Mouse (Mus musculus) thymus, postnatal 4 days (tissue): ENCODE data around the gene Kri1.
"Not testable (repeated sequence)": the region's sequence is repeated elsewhere in the genome, so short reads cannot be mapped to it uniquely, and the experiment has no call there.

Experiments
- DNase-seq: peaks from one replicate; pipeline ENCODE4 v3.0.0; 2021

Kri1 gene

DNA sequence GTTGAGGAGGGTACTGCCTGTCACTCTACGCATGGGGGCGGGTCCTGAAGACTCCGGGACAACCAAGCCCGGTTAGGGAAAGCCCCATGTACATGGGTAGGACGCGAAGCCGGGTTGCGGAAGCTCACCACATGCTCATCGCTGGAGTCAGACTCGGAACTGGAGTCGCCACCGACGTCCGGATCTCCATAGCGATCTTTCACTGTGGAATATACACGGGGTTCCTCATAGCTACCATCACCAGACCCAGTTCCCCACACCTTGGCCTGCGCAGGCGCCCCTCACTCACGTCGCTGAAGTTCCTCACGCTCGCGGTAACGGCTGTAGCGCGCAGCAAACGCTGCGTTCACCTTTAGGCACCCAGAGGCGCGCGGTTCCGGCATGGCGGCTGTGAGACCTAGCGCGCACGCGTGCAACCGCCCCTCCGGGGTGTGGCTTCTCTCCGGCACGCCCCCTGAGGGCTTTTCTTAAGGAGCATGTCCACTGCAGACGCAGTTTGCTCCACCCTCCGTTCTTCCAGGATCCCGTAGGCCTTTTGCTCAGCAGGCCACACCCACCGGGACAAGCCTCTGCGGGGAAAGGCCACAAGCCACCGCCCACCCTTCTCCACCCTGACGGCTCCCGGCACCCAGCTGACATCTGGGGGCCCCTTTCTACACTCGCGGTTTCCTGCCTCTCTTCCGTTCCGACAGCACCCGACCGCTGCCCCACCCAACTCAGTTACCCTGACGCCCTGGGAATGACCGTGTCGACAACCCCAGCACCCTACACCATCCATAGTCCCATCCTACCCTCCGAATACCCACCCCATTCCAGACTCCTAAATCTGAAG is at the start of gene Kri1:
Gene Kri1, minus strand, starts transcription at position 399 of the 832 bp plus-strand sequence.
- DNase-seq: peak; percentile 98

DNA sequence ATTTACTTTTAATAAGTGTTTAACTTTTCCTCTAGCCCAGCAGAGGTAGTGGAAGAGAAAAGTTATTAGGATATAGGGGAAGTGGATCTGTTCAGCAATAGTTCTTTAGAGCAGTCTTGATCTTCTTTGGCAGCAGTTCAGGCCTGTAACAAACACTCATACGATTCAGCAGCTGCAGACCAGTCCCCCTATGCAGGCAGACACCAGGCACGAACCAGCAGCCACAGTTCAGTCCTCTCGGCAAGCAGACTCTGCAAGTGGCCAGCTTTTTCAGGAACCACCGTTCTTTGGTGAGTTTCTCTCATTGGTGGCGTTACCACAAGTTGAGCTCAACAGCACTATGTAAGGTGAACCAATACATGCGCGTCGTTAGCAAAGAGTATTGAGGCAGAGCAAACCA is 48.7 kb upstream of the Kri1 start:
- no peak for DNase-seq

DNA sequence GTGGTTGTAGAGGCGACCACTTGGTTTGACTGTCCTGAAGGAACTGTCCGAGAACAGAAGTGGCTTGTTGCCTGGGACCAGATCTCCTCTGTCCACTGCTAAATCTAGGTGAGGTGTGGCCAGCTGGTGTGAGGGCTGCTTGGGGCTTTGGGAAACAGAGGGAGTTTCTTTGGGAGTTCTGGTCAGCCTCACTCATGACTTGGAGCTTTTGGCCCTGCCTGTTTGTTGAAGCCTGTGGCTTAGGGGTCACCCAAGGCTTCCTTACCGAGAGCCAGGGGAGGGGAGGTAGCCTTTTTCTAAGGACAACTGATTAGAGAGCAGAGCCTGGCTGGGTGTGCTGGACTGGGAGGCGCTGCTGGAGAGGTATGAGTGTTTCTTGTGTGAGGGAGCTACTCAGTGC is 47.6 kb upstream of the Kri1 start:
- DNase-seq: no peak

DNA sequence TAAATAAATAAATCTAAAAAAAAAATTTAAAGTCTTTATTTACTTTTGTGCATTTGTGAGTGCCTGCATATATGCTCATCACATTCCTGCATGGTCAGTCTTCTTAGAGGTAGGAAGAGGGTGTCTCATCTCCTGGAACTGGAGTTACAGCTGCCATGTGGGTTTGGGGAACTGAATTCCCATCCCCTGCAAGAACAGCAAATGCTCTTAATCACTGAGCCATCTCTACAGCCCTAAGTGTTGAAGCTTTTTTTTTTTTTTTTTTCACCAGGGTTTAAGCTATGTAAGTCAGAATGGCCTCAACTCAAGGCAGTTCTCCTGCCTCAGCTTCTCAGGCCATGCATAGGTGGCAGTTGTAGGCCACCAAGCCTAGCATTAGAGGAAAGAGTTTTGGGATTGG is 47.0 kb upstream of the Kri1 start:
- no peak for DNase-seq

DNA sequence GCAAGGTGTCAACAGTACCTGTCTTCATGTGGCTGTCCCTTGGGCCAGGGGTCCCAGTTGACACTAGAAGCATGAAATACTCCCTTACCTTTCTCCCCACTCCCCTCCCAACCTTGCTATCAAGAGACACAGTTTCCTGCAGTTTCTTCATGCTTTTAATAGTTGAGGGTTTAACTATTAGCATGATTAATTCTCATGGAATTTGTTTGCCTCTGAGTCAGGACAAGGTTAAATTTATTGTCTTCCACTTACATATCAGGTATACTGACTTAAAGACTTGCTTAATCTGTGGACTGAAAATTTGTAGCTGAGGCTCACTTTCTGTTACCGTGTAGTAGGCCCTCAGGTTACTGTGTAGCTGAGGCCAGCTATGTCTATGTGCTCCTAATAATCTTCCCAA is 45.8 kb upstream of the Kri1 start:
- DNase-seq: no peak

DNA sequence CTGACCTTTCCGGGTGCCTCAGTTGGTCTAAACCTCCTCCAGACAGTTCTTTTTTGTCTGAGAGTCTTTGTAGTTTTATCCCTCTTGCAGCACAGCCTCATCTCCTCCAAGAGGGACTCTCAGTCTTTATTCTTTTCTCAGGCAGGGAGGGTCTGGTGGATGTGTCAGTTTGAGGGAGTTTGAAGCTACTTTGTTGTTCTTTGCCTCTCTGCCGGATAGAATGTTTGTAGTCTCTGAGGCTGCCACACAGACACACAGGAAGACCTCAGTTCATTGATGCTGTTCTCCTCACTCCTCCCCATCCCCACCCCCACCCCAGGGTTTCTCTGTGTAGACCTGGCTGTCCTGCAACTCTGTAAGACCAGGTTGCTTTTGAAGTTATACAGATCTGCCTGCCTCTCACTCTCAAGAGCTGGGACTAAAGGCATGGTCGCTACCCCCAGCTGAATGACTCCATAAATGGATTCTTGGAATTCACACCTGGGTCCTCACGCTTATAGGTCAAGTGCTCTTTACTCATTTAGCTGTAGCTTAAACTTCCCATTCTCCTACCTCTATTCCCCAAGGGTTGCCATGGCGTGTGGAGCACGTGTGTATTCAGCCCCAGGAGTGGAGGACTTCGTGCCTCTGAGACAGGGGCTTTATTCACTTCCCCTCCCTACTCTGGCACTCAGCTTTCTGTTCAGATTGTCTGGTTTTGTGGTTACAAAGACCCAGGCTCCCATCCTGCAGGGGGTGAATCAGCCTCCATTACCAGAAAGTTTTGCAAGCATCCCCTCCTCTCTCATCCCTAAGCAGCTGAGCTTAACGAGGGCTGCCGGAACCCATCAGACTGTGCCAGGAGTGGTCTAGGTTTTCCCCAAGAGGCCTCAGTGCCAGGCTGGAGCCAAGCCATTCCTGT is 44.6 kb upstream of the Kri1 start:
- DNase-seq: peak; percentile 55

DNA sequence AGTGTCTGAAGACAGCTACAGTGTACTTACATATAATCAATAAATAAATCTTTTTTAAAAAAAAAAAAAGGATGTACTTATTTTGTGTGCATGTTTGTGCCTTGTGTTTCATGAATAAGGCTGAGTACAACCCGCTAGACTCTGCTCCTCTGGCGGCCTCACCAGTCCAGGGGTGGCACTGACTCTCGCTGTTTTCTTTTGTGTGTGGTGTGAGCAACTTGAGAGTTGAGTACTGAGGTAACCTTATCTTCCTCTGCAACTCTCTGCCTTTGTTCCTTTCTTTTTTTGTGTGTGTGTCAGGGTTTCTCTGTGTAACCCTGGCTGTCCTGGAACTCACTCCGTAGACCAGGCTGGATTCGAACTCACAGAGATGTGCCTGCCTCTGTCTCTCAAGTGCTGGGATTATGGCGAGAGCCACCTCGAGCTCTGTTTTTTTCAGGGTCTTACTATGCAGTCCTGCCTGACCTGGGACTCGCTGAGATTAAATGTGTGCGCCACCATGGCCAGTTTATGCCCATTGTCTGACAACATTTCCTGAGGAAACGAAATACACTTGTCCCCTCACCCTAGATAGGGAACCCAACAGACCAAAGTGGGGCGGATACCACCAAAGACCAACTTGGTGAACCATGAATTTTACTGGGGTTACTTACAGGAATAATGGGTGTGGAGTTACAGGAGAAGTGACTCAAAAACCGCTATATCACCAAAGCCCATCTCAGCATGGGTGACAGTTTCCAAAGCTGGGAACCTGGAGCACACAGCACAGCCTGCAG is 43.8 kb upstream of the Kri1 start:
- peak; percentile 39 for DNase-seq

DNA sequence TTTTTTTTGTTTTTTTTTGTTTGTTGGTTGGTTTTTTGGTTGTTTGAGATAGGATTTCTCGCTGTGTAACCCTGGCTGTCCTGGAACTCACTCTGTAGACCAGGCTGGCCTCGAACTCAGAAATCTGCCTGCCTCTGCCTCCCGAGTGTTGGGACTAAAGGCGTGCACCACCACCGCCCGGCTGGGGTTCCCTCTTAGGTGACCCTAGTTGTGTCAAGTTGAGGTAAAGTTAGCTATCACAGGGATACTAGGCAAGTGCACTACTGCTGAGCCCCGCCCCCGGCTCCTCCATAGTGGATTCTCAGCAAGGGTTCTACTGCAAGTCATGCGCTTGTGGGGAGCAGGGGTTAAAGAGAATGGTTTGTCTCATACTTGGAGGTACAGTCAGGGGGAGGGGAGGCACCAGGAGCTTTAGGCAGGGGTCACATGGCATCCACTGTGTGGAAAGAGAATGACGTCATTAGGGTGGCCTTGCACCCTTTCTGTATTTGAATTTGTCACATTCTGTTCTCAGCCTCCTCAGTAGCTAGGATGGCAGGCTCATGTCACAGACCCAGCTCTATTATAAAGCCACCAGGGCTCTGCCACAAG is 42.0 kb upstream of the Kri1 start:
- peak; percentile 58 for DNase-seq

DNA sequence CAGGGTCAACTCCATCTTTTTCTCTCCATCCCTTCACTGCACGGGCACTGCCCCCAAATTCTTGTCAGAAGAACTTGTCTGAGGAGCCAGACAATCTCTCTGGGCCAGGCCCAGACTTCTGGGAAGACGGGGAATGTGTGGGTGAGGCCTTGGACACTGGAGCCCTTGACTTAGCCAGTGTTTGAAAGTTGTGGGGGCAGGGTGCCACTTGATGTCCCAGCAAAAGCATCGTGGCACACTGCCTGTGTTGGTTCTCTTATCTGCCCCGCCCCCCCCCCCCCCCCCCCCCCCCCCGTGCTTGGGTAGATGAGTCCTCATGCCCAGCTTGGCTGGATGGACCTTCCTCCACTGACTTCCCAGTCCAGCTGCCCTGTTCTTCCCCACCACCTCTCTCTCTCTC is 41.3 kb upstream of the Kri1 start:
- DNase-seq: no peak

DNA sequence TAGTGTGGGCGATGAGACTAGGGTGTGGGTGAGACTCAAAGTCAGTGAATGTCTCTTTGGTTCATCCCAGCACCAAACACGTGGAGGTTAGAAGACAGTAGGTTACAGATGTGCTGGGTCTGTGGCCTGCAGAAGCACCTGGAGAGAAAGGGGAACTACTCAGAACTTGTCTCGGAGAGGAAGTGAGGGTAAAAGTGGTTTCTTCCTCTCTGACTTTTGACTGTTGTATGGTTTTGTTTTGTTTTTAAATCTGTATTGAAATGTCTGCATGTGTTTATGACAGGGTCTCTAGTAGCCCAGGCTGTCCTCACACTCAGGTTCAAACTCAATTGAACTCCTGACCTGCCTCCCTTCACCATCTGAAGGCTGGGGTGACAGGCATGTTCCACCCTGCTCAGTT is 40.3 kb upstream of the Kri1 start:
- DNase-seq: peak; percentile 61

DNA sequence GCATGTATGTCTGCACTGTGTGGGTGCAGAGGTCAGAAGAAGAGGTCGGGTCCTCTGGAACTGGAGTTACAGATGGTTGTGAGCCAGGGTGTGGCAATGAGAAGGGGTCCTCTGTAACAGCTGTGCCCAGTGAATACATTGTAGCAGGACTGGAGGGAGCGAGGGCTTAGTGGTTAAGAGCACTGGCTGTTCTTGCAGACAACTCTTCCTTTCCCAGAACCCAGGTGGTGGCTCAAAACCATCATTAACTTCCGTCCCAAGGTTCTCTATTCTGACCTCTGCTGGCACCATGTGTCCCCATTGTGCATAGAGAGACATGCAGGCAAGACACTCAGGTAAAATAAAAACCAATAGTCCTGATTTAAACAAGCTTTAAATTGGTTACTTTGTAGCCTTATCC is 39.8 kb upstream of the Kri1 start:
- DNase-seq: peak; percentile 43

DNA sequence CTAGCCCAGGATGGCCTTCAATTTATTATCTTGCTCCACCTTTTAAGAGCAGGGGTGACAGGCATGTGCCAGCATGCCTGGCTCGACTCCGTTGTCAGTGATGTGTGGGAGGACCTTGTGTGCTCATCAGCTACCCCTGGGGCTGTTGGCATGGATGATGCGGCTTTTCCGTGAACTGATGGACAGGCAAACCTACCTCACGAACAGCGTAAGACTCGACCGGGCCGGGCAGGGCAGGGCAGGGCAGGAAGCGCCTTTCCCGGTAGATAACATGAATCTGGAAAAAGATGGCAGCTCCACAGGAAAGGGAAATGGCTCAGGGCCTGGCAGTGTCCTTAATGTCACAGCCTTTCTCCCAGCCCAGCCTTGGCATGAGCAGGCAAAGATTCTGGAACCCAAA is 36.5 kb upstream of the Kri1 start:
- no peak for DNase-seq

DNA sequence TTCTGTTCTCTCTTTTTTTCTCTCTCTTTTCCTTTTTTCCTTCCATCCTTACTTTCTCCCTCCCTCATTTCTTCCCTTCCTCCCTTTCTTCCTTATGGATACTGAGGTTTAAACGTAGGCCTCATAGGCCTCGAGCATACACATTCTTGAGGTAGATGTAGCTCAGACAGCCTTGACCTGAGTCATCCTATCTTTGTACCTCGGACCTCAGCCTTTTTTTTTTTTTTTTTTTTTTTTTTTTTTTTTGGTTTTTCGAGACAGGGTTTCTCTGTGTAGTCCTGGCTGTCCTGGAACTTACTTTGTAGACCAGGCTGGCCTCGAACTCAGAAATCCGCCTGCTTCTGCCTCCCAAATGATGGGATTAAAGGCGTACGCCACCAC is 35.1 kb upstream of the Kri1 start:
- DNase-seq: not testable (repeated sequence)

DNA sequence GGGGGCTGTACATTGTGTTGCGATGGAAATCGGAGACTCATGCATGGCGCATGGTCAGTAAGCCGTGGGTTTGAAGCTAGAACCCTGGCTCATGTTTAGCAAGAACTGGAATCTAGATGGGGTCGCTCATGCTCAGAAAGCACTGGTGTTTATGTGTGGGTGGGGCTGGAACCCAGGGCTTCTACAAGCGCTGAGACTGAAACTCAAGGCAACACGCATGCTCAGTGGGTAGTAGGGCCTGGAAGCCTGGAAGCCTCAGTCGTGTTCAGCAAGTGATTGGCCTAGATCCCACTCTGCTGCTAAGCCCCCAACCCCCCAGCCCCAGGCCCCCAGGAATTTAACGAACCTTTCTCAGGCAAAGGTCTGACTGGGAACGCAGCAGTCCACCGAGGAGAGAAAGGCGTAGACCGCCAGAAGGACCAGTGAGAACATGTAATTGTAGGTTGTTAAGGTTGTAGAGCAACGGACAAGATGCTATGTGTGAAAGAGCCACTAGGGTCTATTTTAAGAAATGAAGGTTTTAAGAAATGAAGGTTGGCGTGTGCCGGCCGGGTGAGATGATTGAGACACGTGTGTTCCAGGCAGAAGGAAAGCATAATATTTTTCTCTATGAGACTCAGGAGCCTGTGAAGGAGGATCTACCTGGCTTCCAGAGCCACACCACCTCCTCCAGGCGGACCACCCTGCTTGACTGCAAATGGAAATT is 34.6 kb upstream of the Kri1 start:
- peak; percentile 73 for DNase-seq

DNA sequence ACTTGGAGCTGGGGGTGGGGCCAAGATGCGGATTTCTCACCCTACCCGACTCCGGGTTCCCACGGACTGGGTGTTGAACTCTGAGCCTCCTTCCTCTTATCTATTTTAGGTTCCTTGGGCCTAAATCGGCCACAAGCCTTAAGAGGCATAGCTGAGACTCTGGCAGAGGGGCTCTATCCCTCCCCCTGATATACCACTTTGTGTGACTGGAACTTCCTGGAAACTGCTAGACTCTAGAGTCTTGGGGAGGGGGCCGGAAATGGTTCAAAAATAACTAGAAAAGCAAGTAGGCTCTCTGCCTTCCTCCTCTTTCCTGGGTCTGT is 33.7 kb upstream of the Kri1 start:
- DNase-seq: peak; percentile 64

DNA sequence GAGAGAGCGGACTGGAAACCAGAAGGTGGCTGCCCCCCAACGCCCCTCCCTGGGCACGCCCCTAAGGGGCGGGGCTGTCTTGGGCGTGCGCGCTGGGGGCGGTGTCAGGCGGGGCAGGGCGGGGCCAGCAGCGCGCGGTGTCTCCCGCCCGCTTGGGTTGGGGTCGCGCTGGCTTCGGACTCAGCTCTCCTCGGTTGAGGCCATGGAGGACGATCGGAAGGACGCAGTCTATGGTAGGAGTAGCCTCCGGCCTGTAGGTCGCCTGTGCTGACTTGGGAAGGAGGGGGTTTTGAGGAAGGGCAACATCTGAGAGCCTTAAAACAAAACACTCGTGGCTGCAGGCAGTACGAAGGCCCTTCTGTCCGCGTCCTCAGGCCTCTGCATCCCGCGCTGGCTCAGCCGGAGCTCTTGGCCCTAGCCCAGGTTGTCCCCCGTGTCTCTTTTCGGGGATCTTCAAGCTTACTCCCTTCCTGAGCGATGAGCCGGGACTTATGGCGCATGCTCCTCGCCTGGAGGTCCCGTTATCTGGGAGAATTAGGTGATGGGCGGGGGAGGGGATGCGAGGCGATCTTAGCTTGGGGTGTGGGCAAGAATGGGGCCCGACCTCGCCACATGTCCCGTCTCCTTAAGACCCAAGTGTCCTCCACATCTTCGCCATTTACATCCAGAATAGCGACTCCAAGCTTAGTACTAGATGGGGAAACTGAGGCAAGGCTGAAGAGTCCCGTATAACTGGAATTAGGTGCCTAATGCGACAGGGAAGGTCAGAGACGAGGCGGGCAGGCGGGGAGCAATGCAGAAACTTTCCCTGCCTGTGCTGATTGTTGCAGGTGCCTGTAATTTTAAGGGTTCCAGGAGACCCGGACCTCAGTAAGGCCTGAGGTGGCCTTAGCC is 33.1 kb upstream of the Kri1 start, which contains the start of gene Slc44a2:
Gene Slc44a2, plus strand, starts transcription at position 80 of the 894 bp plus-strand sequence.
- DNase-seq: peak; percentile 95

DNA sequence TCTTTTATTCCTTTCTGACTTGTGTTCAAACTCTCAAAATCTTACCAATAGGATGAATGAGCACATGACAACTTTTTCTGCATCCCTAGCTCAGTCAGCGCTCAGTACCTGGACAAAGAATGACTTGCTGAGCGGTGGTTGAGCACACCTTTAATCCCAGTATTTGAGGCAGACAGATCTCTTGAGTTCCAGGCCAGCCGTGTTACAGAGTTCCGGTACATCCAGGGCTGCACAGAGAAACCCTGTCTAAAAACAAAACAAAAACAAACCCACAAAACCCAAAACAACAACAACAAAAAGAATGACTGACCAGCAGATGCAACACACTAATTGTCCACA is 32.5 kb upstream of the Kri1 start:
- DNase-seq: no peak

DNA sequence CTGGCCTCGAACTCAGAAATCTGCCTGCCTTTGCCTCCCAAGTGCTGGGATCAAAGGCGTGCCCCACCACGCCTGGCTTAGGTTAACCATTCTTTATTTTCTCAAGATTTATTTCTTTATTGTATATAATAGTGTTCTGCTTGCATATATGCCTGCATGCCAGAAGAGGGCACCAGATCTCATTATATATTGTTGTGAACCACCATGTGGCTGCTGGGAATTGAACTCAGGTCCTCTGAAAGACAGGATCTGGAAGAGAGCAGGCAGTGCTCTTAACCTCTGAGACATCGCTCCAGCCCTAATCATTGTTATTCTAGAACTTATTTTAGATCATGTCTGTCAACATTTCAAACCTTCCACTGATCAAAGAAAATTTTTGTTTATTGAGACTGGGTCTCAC is 31.7 kb upstream of the Kri1 start:
- no peak for DNase-seq

DNA sequence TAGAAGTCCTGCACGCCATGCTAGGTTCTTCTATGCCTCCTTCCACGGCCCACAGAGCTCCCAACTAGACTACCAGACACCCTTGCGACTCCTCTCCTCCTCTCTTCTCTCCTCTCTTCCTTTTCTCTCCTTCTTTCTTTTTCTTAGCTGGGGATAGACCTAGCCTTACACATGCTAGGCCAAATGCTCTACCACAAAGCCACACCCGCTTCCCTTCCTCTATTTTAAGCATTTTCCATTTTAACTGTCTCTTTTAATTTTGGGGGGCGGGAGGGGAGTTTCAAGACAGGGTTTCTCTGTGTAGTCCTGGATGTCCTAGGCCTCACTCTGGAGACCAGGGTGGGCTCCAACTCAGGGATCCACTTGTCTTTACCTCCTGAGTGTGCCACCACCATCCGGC is 31.0 kb upstream of the Kri1 start:
- DNase-seq: no peak

DNA sequence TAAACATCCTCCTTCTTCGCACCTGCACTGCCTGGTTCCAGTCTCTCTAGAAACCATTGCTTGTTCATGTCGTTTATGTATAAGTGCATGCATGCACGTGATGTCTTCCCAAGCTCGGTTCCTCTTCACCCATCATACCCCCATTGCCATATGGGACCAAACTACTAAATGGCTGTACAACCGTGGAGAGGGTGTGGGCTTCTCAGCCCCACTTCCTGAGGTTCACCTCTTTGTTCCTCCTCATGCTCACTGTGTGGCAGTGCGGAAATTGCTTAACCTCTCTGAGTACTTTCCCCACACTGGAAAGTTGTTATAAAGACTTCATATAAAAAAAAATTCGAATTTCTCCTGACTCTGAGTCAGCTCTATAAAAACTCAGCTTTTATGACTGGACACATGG is 28.9 kb upstream of the Kri1 start:
- peak; percentile 54 for DNase-seq

DNA sequence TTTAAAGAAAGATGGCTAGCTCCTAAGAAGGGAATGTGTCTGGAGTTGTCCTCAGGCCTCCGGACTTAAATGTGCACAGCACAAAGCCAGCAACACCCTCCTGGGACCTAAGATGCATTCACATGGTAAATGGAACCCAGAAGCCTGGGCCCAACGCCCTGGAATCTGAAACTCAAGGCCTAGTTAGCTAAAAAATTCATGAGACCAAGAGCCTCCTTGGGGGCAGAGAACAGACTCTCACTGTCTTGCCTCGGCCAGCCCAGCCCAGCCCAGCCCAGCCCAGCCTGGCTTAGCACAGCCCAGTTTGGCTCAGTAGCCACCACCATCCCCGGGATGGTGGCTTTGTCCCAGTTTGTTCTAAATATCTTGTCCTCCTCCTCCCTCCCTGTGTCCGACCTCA is 27.7 kb upstream of the Kri1 start:
- no peak for DNase-seq
